Mouse (Mus musculus) lung, postnatal 0 days (tissue): Measurements from ENCODE around the gene Cdkl3. TPM values are rescaled to one million over a fixed set of nuclear protein-coding genes. Genes with fewer than 3 reads are reported as not detected.

Experiments used
- ATAC-seq: fragments of 200-750 bp; cut with Nextera tagmentation; 2 replicates; pipeline ENCODE4 v1.8.0; 2017; ENCODE audit warnings: moderate library complexity
- DNase-seq: peaks from one replicate; pipeline ENCODE4 v3.0.0-alpha.2; 2016; ENCODE audit warnings: low spot score
- H3K27ac ChIP-seq: fragments of 300-500 bp; sonication (generic); 2 replicates; pipeline ENCODE4 v1.5.1; 2014; ENCODE audit warnings: antibody characterized with exemption, mild to moderate bottlenecking, low read length, mixed read lengths
- H3K27me3 ChIP-seq: fragments of 300-500 bp; sonication (generic); replicated peaks from 2 replicates; pipeline ENCODE4 v1.6.1; 2014; ENCODE audit warnings: low read length, mixed read lengths; ENCODE audit not compliant: insufficient read depth
- H3K36me3 ChIP-seq: fragments of 300-500 bp; sonication (generic); 2 replicates; pipeline ENCODE4 v1.6.1; 2014; ENCODE audit warnings: low read length, mixed read lengths; ENCODE audit not compliant: insufficient read depth
- H3K4me1 ChIP-seq: fragments of 300-500 bp; sonication (generic); 2 replicates; pipeline ENCODE4 v1.6.1; 2014; ENCODE audit warnings: antibody characterized with exemption, low read depth, low read length, mixed read lengths; ENCODE audit not compliant: insufficient read depth
- H3K4me2 ChIP-seq: fragments of 300-500 bp; sonication (generic); replicated peaks from 2 replicates; pipeline ENCODE4 v1.6.1; 2014; ENCODE audit warnings: low read depth, mild to moderate bottlenecking, low read length, moderate library complexity, mixed read lengths
- H3K4me3 ChIP-seq: fragments of 300-500 bp; sonication (generic); 2 replicates; pipeline ENCODE4 v1.5.1; 2014; ENCODE audit warnings: low read depth, low read length
- H3K9ac ChIP-seq: fragments of 300-500 bp; sonication (generic); replicated peaks from 2 replicates; pipeline ENCODE4 v1.6.1; 2014; ENCODE audit warnings: low read depth, mild to moderate bottlenecking
- H3K9me3 ChIP-seq: fragments of 300-500 bp; sonication (generic); 2 replicates; pipeline ENCODE4 v1.6.1; 2016; ENCODE audit warnings: low read length, mixed read lengths
- CTCF ChIP-seq: IDR thresholded peaks from 2 replicates; pipeline ENCODE4 v1.5.1; 2016; ENCODE audit warnings: antibody characterized with exemption, mild to moderate bottlenecking
- EP300 ChIP-seq: IDR thresholded peaks from 2 replicates; pipeline ENCODE4 v1.6.1; 2016; ENCODE audit warnings: antibody characterized with exemption, mild to moderate bottlenecking, control low read depth
- WGBS: fragments of 180-500 bp; shearing (Covaris S2); extraction: QIAGEN DNeasy Blood & Tissue Kit; methylation state at CpG from one replicate; pipeline ENCODE4 v1.1.7; 2014; 5-methylcytosine and 5-hydroxymethylcytosine counted together
- polyA plus RNA-seq: library from polyadenylated mRNA; unstranded; fragments of >200 nt; fragmentation: Nextera tagmentation; extraction: Ambion mirVana; gene quantifications from 2 replicates; pipeline ENCODE4 v1.2.1, GENCODE M21; 2015

The Cdkl3 gene
- polyA plus RNA-seq, 1 experiment from 2014 or later, result 6.1 TPM

DNA sequence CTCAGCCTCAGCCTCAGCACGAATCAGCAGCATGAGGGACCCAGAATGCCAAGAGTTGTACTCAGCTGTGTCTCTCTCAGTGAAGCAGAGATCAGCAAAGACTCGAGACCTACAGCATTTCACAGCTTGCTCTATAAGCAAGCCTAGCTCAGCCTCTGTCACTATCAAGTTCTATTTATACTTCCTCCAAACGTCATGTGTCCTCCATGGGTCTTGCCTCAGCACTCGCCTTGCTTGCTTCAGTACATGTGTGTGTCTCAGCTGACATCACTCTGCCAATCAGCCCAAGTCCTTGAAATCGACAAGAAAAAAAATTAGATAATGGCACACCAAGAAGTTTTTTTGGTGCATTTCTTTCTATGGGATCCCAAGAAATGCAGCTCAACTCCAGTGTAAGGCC is 52.2 kb downstream of the Cdkl3 start:
- no peaks in the 10 kb centered on the region for H3K36me3 ChIP-seq
- TF ChIP-seq EP300, result no peak
- no peak for TF ChIP-seq CTCF
- no peak overlapping the region for H3K9ac ChIP-seq
- H3K4me3 ChIP-seq, result no peak overlapping the region
- no peaks in the 10 kb centered on the region for H3K4me1 ChIP-seq
- H3K27ac ChIP-seq, result no peak overlapping the region
- H3K27me3 ChIP-seq, result no peaks in the 10 kb centered on the region
- ATAC-seq, result no peak
- no peaks in the 10 kb centered on the region for H3K9me3 ChIP-seq
- peak; percentile 45 for DNase-seq
- whole genome bisulfite sequencing, result 51% methylated on average over 5 of the region's 5 CpGs
- H3K4me2 ChIP-seq, result no peak overlapping the region

DNA sequence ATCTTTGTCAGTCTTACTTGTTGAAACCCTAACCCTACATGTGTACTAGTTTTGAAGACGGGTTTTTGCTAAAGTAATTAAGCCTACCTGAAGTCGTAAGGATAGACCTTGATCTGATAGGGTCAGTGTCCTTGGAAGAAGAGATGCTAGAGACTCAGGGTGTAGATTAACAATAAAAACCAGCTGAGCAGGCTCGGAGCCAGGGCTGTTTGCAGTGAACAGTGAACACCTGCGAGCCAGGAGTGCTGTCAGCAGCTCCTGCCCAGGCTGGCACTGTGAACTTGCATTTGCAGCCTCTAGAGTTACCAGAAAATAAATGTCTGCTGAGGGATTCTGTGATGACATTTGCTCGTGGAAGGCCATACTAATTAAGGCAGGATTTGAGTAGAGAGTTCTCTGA is 55.0 kb downstream of the Cdkl3 start:
- Histone ChIP-seq H3K4me2 (no peak overlapping the region), H3K27ac (no peak overlapping the region), H3K36me3 (no peaks in the 10 kb centered on the region), H3K27me3 (no peaks in the 10 kb centered on the region), H3K9me3 (no peaks in the 10 kb centered on the region), H3K4me3 (no peak overlapping the region), H3K9ac (no peak overlapping the region), H3K4me1 (no peaks in the 10 kb centered on the region)
- DNase-seq (no peak), ATAC-seq (no peak)
- no peak for TF ChIP-seq CTCF
- no peak for TF ChIP-seq EP300
- WGBS, result 57% methylated on average over 5 of the region's 5 CpGs

DNA sequence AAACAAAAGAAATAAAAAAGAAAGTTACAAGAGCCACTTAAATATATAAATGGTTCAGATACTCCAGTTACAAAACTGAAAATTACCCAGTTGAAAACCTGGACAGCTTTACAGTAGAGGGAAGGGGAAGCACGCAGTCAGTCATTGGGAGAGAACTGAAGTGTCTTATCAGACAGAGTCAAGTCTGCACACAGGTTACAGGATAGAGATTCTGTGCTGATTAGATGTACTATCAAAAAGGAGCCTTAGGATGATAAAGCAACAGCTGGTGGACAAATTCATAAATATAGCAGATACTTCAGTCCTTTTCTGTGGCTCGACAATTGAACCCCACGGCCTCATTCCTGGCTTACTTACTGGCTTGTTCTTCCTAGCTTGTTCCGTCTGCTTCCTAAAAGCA is 56.3 kb downstream of the Cdkl3 start:
- TF ChIP-seq CTCF, result no peak
- Histone ChIP-seq H3K36me3 (no peaks in the 10 kb centered on the region), H3K4me1 (no peaks in the 10 kb centered on the region), H3K27ac (no peak overlapping the region), H3K4me2 (no peak overlapping the region), H3K9ac (no peak overlapping the region), H3K9me3 (no peaks in the 10 kb centered on the region), H3K4me3 (no peak overlapping the region), H3K27me3 (no peaks in the 10 kb centered on the region)
- whole genome bisulfite sequencing, result 82% methylated on average over 4 of the region's 4 CpGs
- DNase-seq (no peak), ATAC-seq (no peak)

DNA sequence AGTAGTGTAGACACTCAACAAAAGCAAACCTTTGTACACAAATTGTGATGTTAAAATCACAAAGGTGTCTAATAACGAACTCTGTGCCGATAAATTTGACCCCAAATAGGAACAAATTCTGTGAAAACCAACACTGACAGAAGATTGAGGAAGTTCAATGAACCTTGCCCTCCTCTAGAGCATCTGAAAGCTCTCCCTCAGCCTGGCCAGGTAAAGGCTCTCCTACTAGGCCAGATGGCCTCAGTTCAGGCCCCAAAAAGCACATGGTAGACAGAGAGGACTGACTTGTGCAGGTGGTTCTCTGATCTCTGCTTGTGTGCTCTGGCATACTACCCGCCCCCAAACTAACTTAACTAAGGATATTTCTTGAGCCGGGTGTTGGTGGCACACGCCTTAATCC is 58.4 kb downstream of the Cdkl3 start:
- H3K4me3 ChIP-seq, result no peak overlapping the region
- DNase-seq (no peak), ATAC-seq (no peak)
- no peaks in the 10 kb centered on the region for H3K9me3 ChIP-seq
- no peak overlapping the region for H3K9ac ChIP-seq
- 96% methylated on average over 5 of the region's 5 CpGs for WGBS
- H3K36me3 ChIP-seq, result no peaks in the 10 kb centered on the region
- H3K4me2 ChIP-seq, result no peak overlapping the region
- TF ChIP-seq EP300 (no peak), CTCF (no peak)
- H3K4me1 ChIP-seq, result no peaks in the 10 kb centered on the region
- H3K27me3 ChIP-seq, result no peaks in the 10 kb centered on the region
- H3K27ac ChIP-seq, result no peak overlapping the region

DNA sequence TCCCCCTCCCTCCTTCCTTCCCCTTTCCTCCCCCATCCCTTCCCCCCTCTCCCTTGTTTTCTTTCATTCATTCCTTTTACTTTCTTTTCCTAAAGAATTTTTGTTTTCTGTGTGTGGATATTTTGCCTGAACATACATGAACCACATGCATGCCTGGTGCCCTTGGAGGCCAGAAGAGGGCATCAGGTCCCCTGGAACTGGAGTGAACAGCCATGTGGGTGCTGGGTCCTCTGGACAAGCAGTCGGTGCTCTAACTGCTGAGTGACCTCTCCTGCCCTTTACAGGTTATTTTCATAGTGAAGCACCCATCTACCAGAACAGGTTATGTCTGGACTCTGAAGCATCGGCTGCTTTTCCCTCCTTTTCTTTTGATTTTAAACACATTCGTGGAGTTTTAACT is 60.4 kb downstream of the Cdkl3 start:
- Histone ChIP-seq H3K27me3 (no peaks in the 10 kb centered on the region), H3K27ac (no peak overlapping the region), H3K36me3 (no peaks in the 10 kb centered on the region), H3K9me3 (no peaks in the 10 kb centered on the region), H3K9ac (no peak overlapping the region), H3K4me2 (no peak overlapping the region), H3K4me1 (no peaks in the 10 kb centered on the region), H3K4me3 (no peak overlapping the region)
- TF ChIP-seq EP300 (no peak), CTCF (peak; percentile 70)
- DNase-seq, result peak; percentile 53
- 34% methylated on average over 3 of the region's 3 CpGs for WGBS
- ATAC-seq, result peak; percentile 63; the same call in 1 of the 2 replicates

DNA sequence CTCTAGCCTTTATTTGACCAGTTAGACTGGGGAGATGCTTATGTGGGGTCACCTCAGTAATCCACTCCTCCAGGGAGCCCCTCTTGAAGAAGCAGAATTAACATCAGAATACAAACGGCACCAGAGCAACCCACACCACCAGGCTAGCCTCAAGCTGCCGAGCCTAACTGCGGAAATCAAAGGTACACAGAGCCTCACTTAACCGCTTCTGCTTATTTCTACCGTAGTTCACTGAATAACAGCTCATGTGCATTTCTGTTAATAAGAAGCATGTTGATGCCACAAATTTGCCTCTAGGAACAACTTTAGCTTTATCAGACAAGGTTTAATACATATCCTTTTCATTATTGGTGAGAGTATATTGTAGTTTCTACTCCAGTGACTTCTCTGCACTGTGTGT is 61.8 kb downstream of the Cdkl3 start:
- no peak overlapping the region for H3K4me3 ChIP-seq
- 5% methylated on average over 5 of the region's 5 CpGs for WGBS
- no peak overlapping the region for H3K9ac ChIP-seq
- no peak for TF ChIP-seq CTCF
- no peak for TF ChIP-seq EP300
- H3K4me2 ChIP-seq, result no peak overlapping the region
- H3K36me3 ChIP-seq, result no peaks in the 10 kb centered on the region
- no peak for ATAC-seq
- H3K27ac ChIP-seq, result no peak overlapping the region
- no peaks in the 10 kb centered on the region for H3K9me3 ChIP-seq
- H3K27me3 ChIP-seq, result no peaks in the 10 kb centered on the region
- DNase-seq, result no peak
- H3K4me1 ChIP-seq, result no peaks in the 10 kb centered on the region

DNA sequence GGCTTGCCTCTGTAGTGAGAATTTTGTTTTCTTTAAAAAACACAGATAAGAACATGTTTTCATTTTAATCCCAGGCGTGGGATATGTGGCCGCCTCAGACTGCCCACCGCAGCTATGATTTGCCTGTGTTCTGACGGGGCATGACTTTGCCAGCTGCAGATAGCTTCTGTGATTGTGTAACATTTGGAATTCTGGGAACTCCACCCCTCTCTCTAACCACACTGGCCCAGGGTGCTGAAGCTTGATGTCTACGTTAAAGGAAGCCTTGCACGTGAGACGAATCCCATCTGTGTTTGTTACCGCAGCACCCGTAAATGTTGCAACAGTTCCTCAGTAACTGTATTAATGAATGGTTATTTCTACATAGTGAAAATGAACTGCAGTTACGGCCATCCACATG is 67.7 kb downstream of the Cdkl3 start:
- H3K9me3 ChIP-seq, result no peaks in the 10 kb centered on the region
- peak overlapping the region; percentile 57; the same call in 1 of the 2 replicates for H3K27ac ChIP-seq
- peak; percentile 90 for DNase-seq
- peak; percentile 84 for ATAC-seq
- H3K36me3 ChIP-seq, result no peaks in the 10 kb centered on the region
- no peak overlapping the region for H3K9ac ChIP-seq
- no peaks in the 10 kb centered on the region; the same call in 1 of the 2 replicates for H3K4me1 ChIP-seq
- no peak overlapping the region for H3K4me2 ChIP-seq
- 42% methylated on average over 10 of the region's 10 CpGs for WGBS
- no peaks in the 10 kb centered on the region for H3K27me3 ChIP-seq
- peak; percentile 75 for TF ChIP-seq EP300
- no peak for TF ChIP-seq CTCF
- H3K4me3 ChIP-seq, result no peak overlapping the region
